Mouse (Mus musculus): ENCODE data around the gene Zmat3. TPM values are rescaled to one million over a fixed set of nuclear protein-coding genes. Genes with fewer than 3 reads are reported as not detected.

The Zmat3 gene
- polyA plus RNA-seq, 1 experiment from 2014 or later, result 6.8 TPM

- Histone ChIP-seq H3K27me3 (ENCODE audit: control insufficient read depth, insufficient read depth, low read length) (no peaks in the 10 kb centered on the region), H3K36me3 (replicated peaks; ENCODE audit: control insufficient read depth, insufficient read depth, low read depth, low read length) (no peaks in the 10 kb centered on the region), H3K27ac (replicated peaks; ENCODE audit: low read depth, low read length) (no peak overlapping the region), H3K9ac (replicated peaks; ENCODE audit: low read length) (no peak overlapping the region), H3K4me3 (ENCODE audit: low read depth, low read length) (no peak overlapping the region), H3K4me1 (ENCODE audit: control insufficient read depth, insufficient read depth, low read length) (no peaks in the 10 kb centered on the region; the same call in 1 of the 2 replicates), H3K9me3 (replicated peaks; ENCODE audit: control insufficient read depth, low read length) (no peaks in the 10 kb centered on the region), H3K4me2 (ENCODE audit: low read depth, low read length) (no peak overlapping the region)
- 78% methylated on average over 1 of the region's 1 CpGs for WGBS
- ATAC-seq (replicated peaks; ENCODE audit: insufficient number of reproducible peaks, low FRiP score, low TSS enrichment, low read depth) (no peak), DNase-seq (ENCODE audit: low spot score) (peak; percentile 43)
Observed at GRCm38 (mm10) chr3:32367516-32367915, 1.7 kb upstream of the Zmat3 start.

- Histone ChIP-seq H3K27ac (replicated peaks; ENCODE audit: low read depth, low read length) (no peak overlapping the region), H3K9ac (replicated peaks; ENCODE audit: low read length) (no peak overlapping the region; the same call in none of the 2 replicates), H3K9me3 (replicated peaks; ENCODE audit: control insufficient read depth, low read length) (no peaks in the 10 kb centered on the region), H3K4me1 (ENCODE audit: control insufficient read depth, insufficient read depth, low read length) (no peaks in the 10 kb centered on the region; the same call in 1 of the 2 replicates), H3K27me3 (ENCODE audit: control insufficient read depth, insufficient read depth, low read length) (no peaks in the 10 kb centered on the region), H3K36me3 (replicated peaks; ENCODE audit: control insufficient read depth, insufficient read depth, low read depth, low read length) (no peaks in the 10 kb centered on the region), H3K4me2 (ENCODE audit: low read depth, low read length) (peak overlapping the region; percentile 64; the same call in 1 of the 2 replicates), H3K4me3 (ENCODE audit: low read depth, low read length) (peak overlapping the region; percentile 86)
- DNase-seq (ENCODE audit: low spot score) (no peak), ATAC-seq (replicated peaks; ENCODE audit: insufficient number of reproducible peaks, low FRiP score, low TSS enrichment, low read depth) (peak; percentile 47)
- WGBS, result 68% methylated on average over 17 of the region's 17 CpGs
Observed at GRCm38 (mm10) chr3:32366246-32366734, 476 bp upstream of the Zmat3 start.

GRCm38 (mm10) chr3:32364841-32365545, 821 bp downstream of the Zmat3 start:
- no peaks in the 10 kb centered on the region for H3K9me3 ChIP-seq (replicated peaks; ENCODE audit: control insufficient read depth, low read length)
- H3K9ac ChIP-seq (replicated peaks; ENCODE audit: low read length), result peak overlapping the region; percentile 80
- H3K4me1 ChIP-seq (ENCODE audit: control insufficient read depth, insufficient read depth, low read length), result no peaks in the 10 kb centered on the region; the same call in 1 of the 2 replicates
- H3K27ac ChIP-seq (replicated peaks; ENCODE audit: low read depth, low read length), result peak overlapping the region; percentile 20
- peak; percentile 45; the same call in 1 of the 2 replicates for ATAC-seq (replicated peaks; ENCODE audit: insufficient number of reproducible peaks, low FRiP score, low TSS enrichment, low read depth)
- whole genome bisulfite sequencing, result 2% methylated on average over 47 of the region's 54 CpGs
- H3K36me3 ChIP-seq (replicated peaks; ENCODE audit: control insufficient read depth, insufficient read depth, low read depth, low read length), result no peaks in the 10 kb centered on the region
- H3K4me2 ChIP-seq (ENCODE audit: low read depth, low read length), result peak overlapping the region; percentile 64
- peak; percentile 65 for DNase-seq (ENCODE audit: low spot score)
- no peaks in the 10 kb centered on the region for H3K27me3 ChIP-seq (ENCODE audit: control insufficient read depth, insufficient read depth, low read length)
- peak overlapping the region; percentile 86 for H3K4me3 ChIP-seq (ENCODE audit: low read depth, low read length)

GRCm38 (mm10) chr3:32364195-32364594, 1.6 kb downstream of the Zmat3 start:
- H3K27ac ChIP-seq (replicated peaks; ENCODE audit: low read depth, low read length), result no peak overlapping the region
- 45% methylated on average over 4 of the region's 4 CpGs for WGBS
- H3K36me3 ChIP-seq (replicated peaks; ENCODE audit: control insufficient read depth, insufficient read depth, low read depth, low read length), result no peaks in the 10 kb centered on the region
- no peak overlapping the region for H3K9ac ChIP-seq (replicated peaks; ENCODE audit: low read length)
- no peaks in the 10 kb centered on the region for H3K9me3 ChIP-seq (replicated peaks; ENCODE audit: control insufficient read depth, low read length)
- DNase-seq (ENCODE audit: low spot score) (peak; percentile 10), ATAC-seq (replicated peaks; ENCODE audit: insufficient number of reproducible peaks, low FRiP score, low TSS enrichment, low read depth) (no peak)
- H3K27me3 ChIP-seq (ENCODE audit: control insufficient read depth, insufficient read depth, low read length), result no peaks in the 10 kb centered on the region
- peak overlapping the region; percentile 21; the same call in 1 of the 2 replicates for H3K4me2 ChIP-seq (ENCODE audit: low read depth, low read length)
- no peak overlapping the region for H3K4me3 ChIP-seq (ENCODE audit: low read depth, low read length)
- no peaks in the 10 kb centered on the region; the same call in 1 of the 2 replicates for H3K4me1 ChIP-seq (ENCODE audit: control insufficient read depth, insufficient read depth, low read length)

- WGBS, result 42% methylated on average over 6 of the region's 6 CpGs
- Histone ChIP-seq H3K9me3 (replicated peaks; ENCODE audit: control insufficient read depth, low read length) (no peaks in the 10 kb centered on the region), H3K4me3 (ENCODE audit: low read depth, low read length) (no peak overlapping the region), H3K4me1 (ENCODE audit: control insufficient read depth, insufficient read depth, low read length) (no peaks in the 10 kb centered on the region; the same call in 1 of the 2 replicates), H3K9ac (replicated peaks; ENCODE audit: low read length) (no peak overlapping the region), H3K36me3 (replicated peaks; ENCODE audit: control insufficient read depth, insufficient read depth, low read depth, low read length) (no peaks in the 10 kb centered on the region), H3K4me2 (ENCODE audit: low read depth, low read length) (no peak overlapping the region), H3K27ac (replicated peaks; ENCODE audit: low read depth, low read length) (no peak overlapping the region), H3K27me3 (ENCODE audit: control insufficient read depth, insufficient read depth, low read length) (no peaks in the 10 kb centered on the region)
- DNase-seq (ENCODE audit: low spot score), result peak; percentile 12
- no peak for ATAC-seq (replicated peaks; ENCODE audit: insufficient number of reproducible peaks, low FRiP score, low TSS enrichment, low read depth)
Observed at GRCm38 (mm10) chr3:32361221-32361620, 4.6 kb downstream of the Zmat3 start.

GRCm38 (mm10) chr3:32347881-32348280, 17.9 kb downstream of the Zmat3 start:
- Histone ChIP-seq H3K9me3 (replicated peaks; ENCODE audit: control insufficient read depth, low read length) (no peaks in the 10 kb centered on the region), H3K36me3 (replicated peaks; ENCODE audit: control insufficient read depth, insufficient read depth, low read depth, low read length) (no peaks in the 10 kb centered on the region), H3K4me3 (ENCODE audit: low read depth, low read length) (no peak overlapping the region), H3K9ac (replicated peaks; ENCODE audit: low read length) (no peak overlapping the region), H3K27me3 (ENCODE audit: control insufficient read depth, insufficient read depth, low read length) (no peaks in the 10 kb centered on the region), H3K4me2 (ENCODE audit: low read depth, low read length) (no peak overlapping the region), H3K27ac (replicated peaks; ENCODE audit: low read depth, low read length) (no peak overlapping the region), H3K4me1 (ENCODE audit: control insufficient read depth, insufficient read depth, low read length) (no peaks in the 10 kb centered on the region)
- ATAC-seq (replicated peaks; ENCODE audit: insufficient number of reproducible peaks, low FRiP score, low TSS enrichment, low read depth) (no peak), DNase-seq (ENCODE audit: low spot score) (no peak)
- WGBS, result 94% methylated on average over 6 of the region's 6 CpGs

- H3K4me2 ChIP-seq (ENCODE audit: low read depth, low read length), result no peak overlapping the region
- DNase-seq (ENCODE audit: low spot score), result no peak
- no peaks in the 10 kb centered on the region for H3K4me1 ChIP-seq (ENCODE audit: control insufficient read depth, insufficient read depth, low read length)
- no peaks in the 10 kb centered on the region for H3K27me3 ChIP-seq (ENCODE audit: control insufficient read depth, insufficient read depth, low read length)
- peaks cover 2% of the 10 kb centered on the region for H3K36me3 ChIP-seq (replicated peaks; ENCODE audit: control insufficient read depth, insufficient read depth, low read depth, low read length)
- WGBS, result 85% methylated on average over 11 of the region's 11 CpGs
- no peak overlapping the region for H3K27ac ChIP-seq (replicated peaks; ENCODE audit: low read depth, low read length)
- H3K9me3 ChIP-seq (replicated peaks; ENCODE audit: control insufficient read depth, low read length), result no peaks in the 10 kb centered on the region
- no peak overlapping the region for H3K4me3 ChIP-seq (ENCODE audit: low read depth, low read length)
- H3K9ac ChIP-seq (replicated peaks; ENCODE audit: low read length), result no peak overlapping the region
- no peak for ATAC-seq (replicated peaks; ENCODE audit: insufficient number of reproducible peaks, low FRiP score, low TSS enrichment, low read depth)
Observed at GRCm38 (mm10) chr3:32345249-32345648, 20.6 kb downstream of the Zmat3 start.

- Histone ChIP-seq H3K27me3 (ENCODE audit: control insufficient read depth, insufficient read depth, low read length) (no peaks in the 10 kb centered on the region), H3K27ac (replicated peaks; ENCODE audit: low read depth, low read length) (no peak overlapping the region), H3K4me2 (ENCODE audit: low read depth, low read length) (no peak overlapping the region), H3K9me3 (replicated peaks; ENCODE audit: control insufficient read depth, low read length) (no peaks in the 10 kb centered on the region), H3K4me1 (ENCODE audit: control insufficient read depth, insufficient read depth, low read length) (no peaks in the 10 kb centered on the region), H3K4me3 (ENCODE audit: low read depth, low read length) (no peak overlapping the region), H3K36me3 (replicated peaks; ENCODE audit: control insufficient read depth, insufficient read depth, low read depth, low read length) (peaks cover 2% of the 10 kb centered on the region), H3K9ac (replicated peaks; ENCODE audit: low read length) (no peak overlapping the region)
- WGBS, result 78% methylated on average over 5 of the region's 5 CpGs
- ATAC-seq (replicated peaks; ENCODE audit: insufficient number of reproducible peaks, low FRiP score, low TSS enrichment, low read depth) (no peak), DNase-seq (ENCODE audit: low spot score) (no peak)
Observed at GRCm38 (mm10) chr3:32344825-32345224, 21.0 kb downstream of the Zmat3 start.
